In the genomic region with DNA sequence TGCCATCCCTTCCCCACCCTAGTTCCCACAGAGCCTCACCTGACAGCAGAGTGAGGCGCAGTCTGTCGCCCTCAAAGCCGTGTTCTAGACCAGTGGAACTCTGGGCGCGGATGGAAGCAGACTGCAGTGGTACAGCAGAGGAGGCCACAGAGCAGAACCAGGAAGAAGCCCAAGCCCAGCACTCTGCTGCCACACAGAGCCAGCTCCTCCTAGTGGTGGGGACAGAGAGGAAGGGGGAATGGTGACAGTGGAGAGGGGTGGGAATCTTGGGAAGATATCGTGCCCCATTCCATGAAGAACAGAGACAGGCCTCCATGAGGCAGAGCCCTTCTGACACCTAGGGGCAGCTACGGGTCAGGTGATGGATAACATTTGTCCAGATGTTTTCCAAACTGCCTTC, we compare ENCODE assay signal across 8 mouse cellular contexts. TPM values are rescaled to one million over a fixed set of nuclear protein-coding genes. Genes with fewer than 3 reads are reported as not detected.
DNase-seq lines count a peak whose midpoint lies in the region; ATAC-seq and TF ChIP-seq lines count a peak whose summit lies in the region.

No protein-coding gene starts in this region.

- TF ChIP-seq POLR2A in kidney, adult 2 months (IDR thresholded peaks at IDR 0.05; ENCODE audit: low read depth, low read length), result no peak

- H3K4me1 ChIP-seq in kidney, adult 2 months (ENCODE audit: control insufficient read depth, insufficient read depth, low read length), result no peaks in the 10 kb centered on the region
- 0 out of 2 replicates have a peak, but pooled peaks cover 3% of the 10 kb centered on the region for H3K4me1 ChIP-seq in kidney, embryonic 14.5 days (ENCODE audit: control insufficient read depth, insufficient read depth, low read length)
- peaks cover 23% of the 10 kb centered on the region for H3K4me1 ChIP-seq in E14TG2a.4 (replicated peaks; ENCODE audit: low read depth, low read length)
- no peaks in the 10 kb centered on the region for H3K4me1 ChIP-seq in hindbrain, embryonic 11.5 days (replicated peaks; ENCODE audit: control insufficient read depth, insufficient read depth, low read length)

- H3K9me3 ChIP-seq in kidney, embryonic 14.5 days (ENCODE audit: control insufficient read depth, low read length), result no peaks in the 10 kb centered on the region
- H3K9me3 ChIP-seq in E14TG2a.4 (ENCODE audit: low read length), result no peaks in the 10 kb centered on the region
- H3K9me3 ChIP-seq in hindbrain, embryonic 11.5 days (ENCODE audit: control insufficient read depth, low read length), result no peaks in the 10 kb centered on the region

- H3K27ac ChIP-seq in kidney, adult 2 months (ENCODE audit: insufficient read depth, low read depth, low read length), result no peak overlapping the region
- H3K27ac ChIP-seq in kidney, embryonic 14.5 days (ENCODE audit: low read depth, low read length), result no peak overlapping the region
- H3K27ac ChIP-seq in hindbrain, embryonic 11.5 days (ENCODE audit: low read depth, low read length), result no peak overlapping the region

- H3K36me3 ChIP-seq in kidney, adult 2 months (ENCODE audit: control insufficient read depth, insufficient read depth, low read length), result no peaks in the 10 kb centered on the region; the same call in 1 of the 2 replicates
- 0 out of 2 replicates have a peak, but pooled peaks cover 3% of the 10 kb centered on the region for H3K36me3 ChIP-seq in kidney, embryonic 14.5 days (ENCODE audit: control insufficient read depth, insufficient read depth, low read length)
- peaks cover 11% of the 10 kb centered on the region for H3K36me3 ChIP-seq in E14TG2a.4 (ENCODE audit: insufficient read depth, low read length)
- 0 out of 2 replicates have a peak, but pooled peaks cover 3% of the 10 kb centered on the region for H3K36me3 ChIP-seq in hindbrain, embryonic 11.5 days (ENCODE audit: control insufficient read depth, insufficient read depth, low read length)

- peak; percentile 58 for DNase-seq in kidney, adult 2 months
- peak; percentile 72 for DNase-seq in A20 (ENCODE audit: low read depth, low spot score)
- DNase-seq in kidney, postnatal 10 days, result peak; percentile 55
- DNase-seq in hindbrain, embryonic 11.5 days (ENCODE audit: low spot score), result no peak

- peak; percentile 60 for TF ChIP-seq CTCF in kidney, adult 2 months (conservative IDR thresholded peaks at IDR 0.05; ENCODE audit: insufficient read depth, insufficient read length, low read depth, low read length)
- peak; percentile 54 for TF ChIP-seq CTCF in E14TG2a.4 (conservative IDR thresholded peaks at IDR 0.05; ENCODE audit: low read length)

- H3K4me3 ChIP-seq in kidney, adult 2 months (ENCODE audit: insufficient read depth, low read depth, low read length), result no peak overlapping the region
- H3K4me3 ChIP-seq in kidney, embryonic 14.5 days (ENCODE audit: low read length), result no peak overlapping the region
- H3K4me3 ChIP-seq in E14TG2a.4 (replicated peaks; ENCODE audit: low read length), result 0 out of 2 replicates have a peak overlapping the region, but pooled peaks have one; percentile 20
- H3K4me3 ChIP-seq in hindbrain, embryonic 11.5 days (ENCODE audit: low read depth, low read length), result no peak overlapping the region

- no peak for ATAC-seq in kidney, embryonic 14.5 days (ENCODE audit: low FRiP score, low TSS enrichment)
- no peak for ATAC-seq in erythroblast, adult 5-6 weeks (replicated peaks; ENCODE audit: low FRiP score, poor library complexity, severe bottlenecking)
- no peak for ATAC-seq in erythroid progenitor cell, adult 5-6 weeks (replicated peaks; ENCODE audit: low FRiP score, poor library complexity, severe bottlenecking)
- no peak for ATAC-seq in hindbrain, embryonic 11.5 days (ENCODE audit: low FRiP score)

- no peaks in the 10 kb centered on the region for H3K27me3 ChIP-seq in kidney, adult 2 months (replicated peaks; ENCODE audit: control insufficient read depth, insufficient read depth, low read length)
- H3K27me3 ChIP-seq in kidney, embryonic 14.5 days (ENCODE audit: control insufficient read depth, insufficient read depth, low read length), result no peaks in the 10 kb centered on the region
- H3K27me3 ChIP-seq in E14TG2a.4 (ENCODE audit: insufficient read depth, low read length), result no peaks in the 10 kb centered on the region
- H3K27me3 ChIP-seq in hindbrain, embryonic 11.5 days (ENCODE audit: control insufficient read depth, insufficient read depth, low read length), result no peaks in the 10 kb centered on the region

- no peak overlapping the region for H3K9ac ChIP-seq in kidney, embryonic 14.5 days (ENCODE audit: low read depth, low read length)
- H3K9ac ChIP-seq in hindbrain, embryonic 11.5 days (ENCODE audit: low read depth, low read length), result no peak overlapping the region

- 42% methylated on average over 7 of the region's 7 CpGs for WGBS in kidney, adult 2 months
- 48% methylated on average over 7 of the region's 7 CpGs for WGBS in kidney, embryonic 14.5 days
- WGBS in hindbrain, embryonic 11.5 days, result 67% methylated on average over 7 of the region's 7 CpGs

- no peak overlapping the region for H3K4me2 ChIP-seq in kidney, embryonic 14.5 days (replicated peaks; ENCODE audit: low read depth, low read length)
- no peak overlapping the region; the same call in 1 of the 2 replicates for H3K4me2 ChIP-seq in hindbrain, embryonic 11.5 days (replicated peaks; ENCODE audit: low read depth, low read length)

RNA-seq across cellular contexts. Expression of a gene that starts 4.3 kb away (rescaled TPM):
- polyA plus RNA-seq in kidney, adult 2 months (2012; rRNA removed), result 56.5 and 75.2 TPM in 2 replicates
- polyA plus RNA-seq in kidney, embryonic 14.5 days (2014; fragmentation: Nextera tagmentation; extraction: Ambion mirVana), result 24.9 and 29.2 TPM in 2 replicates
- 6.9 and 9.6 TPM in 2 replicates for total RNA-seq in erythroblast, adult 5-6 weeks (2015; ENCODE audit: low replicate concordance)
- 17.0 and 31.8 TPM in 2 replicates for total RNA-seq in erythroblast, adult 5-6 weeks (2017; ENCODE audit: low replicate concordance)
- total RNA-seq in erythroid progenitor cell, adult 5-6 weeks (2015; ENCODE audit: low replicate concordance), result 23.1 and 38.2 TPM in 2 replicates
- total RNA-seq in erythroid progenitor cell, adult 5-6 weeks (2017; ENCODE audit: low replicate concordance), result 65.6 and 76.2 TPM in 2 replicates
- 27.3 and 31.2 TPM in 2 replicates for polyA plus RNA-seq in hindbrain, embryonic 11.5 days (2014; fragmentation: Nextera tagmentation; extraction: Ambion mirVana)

RNA-seq across cellular contexts. Expression of a gene that starts 26.7 kb away (rescaled TPM):
- 39.6 and 47.0 TPM in 2 replicates for polyA plus RNA-seq in kidney, adult 2 months (2012; rRNA removed)
- polyA plus RNA-seq in kidney, embryonic 14.5 days (2014; fragmentation: Nextera tagmentation; extraction: Ambion mirVana), result 92.4 and 94.0 TPM in 2 replicates
- 14.4 and 35.5 TPM in 2 replicates for total RNA-seq in erythroblast, adult 5-6 weeks (2015; ENCODE audit: low replicate concordance)
- total RNA-seq in erythroblast, adult 5-6 weeks (2017; ENCODE audit: low replicate concordance), result 4.9 and 9.9 TPM in 2 replicates
- total RNA-seq in erythroid progenitor cell, adult 5-6 weeks (2015; ENCODE audit: low replicate concordance), result 19.1 and 20.1 TPM in 2 replicates
- total RNA-seq in erythroid progenitor cell, adult 5-6 weeks (2017; ENCODE audit: low replicate concordance), result 20.2 and 30.4 TPM in 2 replicates
- polyA plus RNA-seq in hindbrain, embryonic 11.5 days (2014; fragmentation: Nextera tagmentation; extraction: Ambion mirVana), result 89.3 and 89.4 TPM in 2 replicates

RNA-seq across cellular contexts. Expression of a gene that starts 27.1 kb away (rescaled TPM):
- 4.2 and 6.6 TPM in 2 replicates for polyA plus RNA-seq in kidney, adult 2 months (2012; rRNA removed)
- 22.8 and 23.5 TPM in 2 replicates for polyA plus RNA-seq in kidney, embryonic 14.5 days (2014; fragmentation: Nextera tagmentation; extraction: Ambion mirVana)
- 5.2 and 9.2 TPM in 2 replicates for total RNA-seq in erythroblast, adult 5-6 weeks (2015; ENCODE audit: low replicate concordance)
- total RNA-seq in erythroblast, adult 5-6 weeks (2017; ENCODE audit: low replicate concordance), result 38.2 and 40.8 TPM in 2 replicates
- 50.8 and 63.3 TPM in 2 replicates for total RNA-seq in erythroid progenitor cell, adult 5-6 weeks (2015; ENCODE audit: low replicate concordance)
- total RNA-seq in erythroid progenitor cell, adult 5-6 weeks (2017; ENCODE audit: low replicate concordance), result 193 and 296 TPM in 2 replicates
- polyA plus RNA-seq in hindbrain, embryonic 11.5 days (2014; fragmentation: Nextera tagmentation; extraction: Ambion mirVana), result 22.0 and 25.2 TPM in 2 replicates

RNA-seq across cellular contexts. Expression of a gene that starts 33.9 kb away (rescaled TPM):
- 90.8 and 113 TPM in 2 replicates for polyA plus RNA-seq in kidney, adult 2 months (2012; rRNA removed)
- polyA plus RNA-seq in kidney, embryonic 14.5 days (2014; fragmentation: Nextera tagmentation; extraction: Ambion mirVana), result 27.4 and 30.5 TPM in 2 replicates
- total RNA-seq in erythroblast, adult 5-6 weeks (2015; ENCODE audit: low replicate concordance), result 4.0 and 6.3 TPM in 2 replicates
- 2.1 and 6.8 TPM in 2 replicates for total RNA-seq in erythroblast, adult 5-6 weeks (2017; ENCODE audit: low replicate concordance)
- 3.2 and 5.4 TPM in 2 replicates for total RNA-seq in erythroid progenitor cell, adult 5-6 weeks (2015; ENCODE audit: low replicate concordance)
- 4.0 and 10.4 TPM in 2 replicates for total RNA-seq in erythroid progenitor cell, adult 5-6 weeks (2017; ENCODE audit: low replicate concordance)
- 25.3 and 28.6 TPM in 2 replicates for polyA plus RNA-seq in hindbrain, embryonic 11.5 days (2014; fragmentation: Nextera tagmentation; extraction: Ambion mirVana)

RNA-seq across cellular contexts. Expression of a gene that starts 39.8 kb away (rescaled TPM):
- polyA plus RNA-seq in kidney, adult 2 months (2012; rRNA removed), result 21.4 and 21.9 TPM in 2 replicates
- polyA plus RNA-seq in kidney, embryonic 14.5 days (2014; fragmentation: Nextera tagmentation; extraction: Ambion mirVana), result 13.1 and 19.4 TPM in 2 replicates
- total RNA-seq in erythroblast, adult 5-6 weeks (2015; ENCODE audit: low replicate concordance), result 0.77 and 6.9 TPM in 2 replicates
- total RNA-seq in erythroblast, adult 5-6 weeks (2017; ENCODE audit: low replicate concordance), result 0.42 and 1.7 TPM in 2 replicates
- 21.6 TPM in 1 of 2 replicates, not detected in the other for total RNA-seq in erythroid progenitor cell, adult 5-6 weeks (2015; ENCODE audit: low replicate concordance)
- total RNA-seq in erythroid progenitor cell, adult 5-6 weeks (2017; ENCODE audit: low replicate concordance), result 0.53 and 3.3 TPM in 2 replicates
- polyA plus RNA-seq in hindbrain, embryonic 11.5 days (2014; fragmentation: Nextera tagmentation; extraction: Ambion mirVana), result 30.1 and 33.5 TPM in 2 replicates
